Mouse (Mus musculus) hindbrain, embryonic 13.5 days (tissue): ENCODE measurements at regions not wholly inside any gene's neighbourhood (a gene's known extent, or its start where the extent isn't known, plus 50 kb on each side); places are given as distances from the start of the nearest gene placed in this dataset.

ENCODE experiments used
- ATAC-seq: fragments of 200-750 bp; cut with Nextera tagmentation; 2 replicates; pipeline ENCODE4 v1.8.0; 2017; ENCODE audit warnings: moderate TSS enrichment; ENCODE audit not compliant: low FRiP score
- H3K27ac ChIP-seq: fragments of 300-500 bp; sonication (generic); 2 replicates; pipeline ENCODE4 v1.5.1; 2015; ENCODE audit warnings: inconsistent platforms, mild to moderate bottlenecking, moderate library complexity
- H3K27me3 ChIP-seq: fragments of 300-500 bp; sonication (generic); 2 replicates; pipeline ENCODE4 v1.6.1; 2015; ENCODE audit warnings: mild to moderate bottlenecking, inconsistent platforms
- H3K36me3 ChIP-seq: fragments of 300-500 bp; sonication (generic); 2 replicates; pipeline ENCODE4 v1.6.1; 2015; ENCODE audit warnings: mild to moderate bottlenecking, inconsistent platforms
- H3K4me1 ChIP-seq: fragments of 300-500 bp; sonication (generic); replicated peaks from 2 replicates; pipeline ENCODE4 v1.6.1; 2015; ENCODE audit warnings: inconsistent platforms
- H3K4me2 ChIP-seq: fragments of 300-500 bp; sonication (generic); 2 replicates; pipeline ENCODE4 v1.6.1; 2015; ENCODE audit warnings: inconsistent platforms, mild to moderate bottlenecking, moderate library complexity
- H3K4me3 ChIP-seq: fragments of 300-500 bp; sonication (generic); 2 replicates; pipeline ENCODE4 v1.5.1; 2015; ENCODE audit warnings: mild to moderate bottlenecking, inconsistent platforms
- H3K9ac ChIP-seq: fragments of 300-500 bp; sonication (generic); 2 replicates; pipeline ENCODE4 v1.6.1; 2015; ENCODE audit warnings: mild to moderate bottlenecking, inconsistent platforms
- H3K9me3 ChIP-seq: fragments of 300-500 bp; sonication (generic); 2 replicates; pipeline ENCODE4 v1.6.1; 2016; ENCODE audit warnings: inconsistent platforms
- WGBS: fragments of 180-500 bp; shearing (Covaris S2); methylation state at CpG from one replicate; pipeline ENCODE4 v1.1.7; 2015; 5-methylcytosine and 5-hydroxymethylcytosine counted together

DNA sequence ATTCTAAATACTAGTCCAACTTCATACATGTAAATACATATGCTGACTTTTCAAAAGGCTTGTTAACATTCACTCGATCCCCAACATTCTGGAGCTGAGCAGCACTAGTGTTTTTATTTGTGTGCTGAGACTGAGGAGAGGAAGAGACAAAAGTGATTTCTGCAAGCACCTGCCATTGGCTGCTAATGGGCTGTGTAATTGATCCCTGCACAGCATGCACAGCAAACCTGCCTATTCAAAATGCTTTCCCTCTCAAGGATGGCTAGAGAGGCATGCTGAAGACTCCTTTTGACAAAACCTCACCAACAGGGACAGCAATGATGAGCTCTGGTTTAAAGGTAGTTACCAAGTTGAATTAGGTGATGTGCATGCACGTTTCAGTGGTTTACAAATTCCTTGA is 1059.4 kb upstream of the Gm10800 start:
- ATAC-seq = no peak

DNA sequence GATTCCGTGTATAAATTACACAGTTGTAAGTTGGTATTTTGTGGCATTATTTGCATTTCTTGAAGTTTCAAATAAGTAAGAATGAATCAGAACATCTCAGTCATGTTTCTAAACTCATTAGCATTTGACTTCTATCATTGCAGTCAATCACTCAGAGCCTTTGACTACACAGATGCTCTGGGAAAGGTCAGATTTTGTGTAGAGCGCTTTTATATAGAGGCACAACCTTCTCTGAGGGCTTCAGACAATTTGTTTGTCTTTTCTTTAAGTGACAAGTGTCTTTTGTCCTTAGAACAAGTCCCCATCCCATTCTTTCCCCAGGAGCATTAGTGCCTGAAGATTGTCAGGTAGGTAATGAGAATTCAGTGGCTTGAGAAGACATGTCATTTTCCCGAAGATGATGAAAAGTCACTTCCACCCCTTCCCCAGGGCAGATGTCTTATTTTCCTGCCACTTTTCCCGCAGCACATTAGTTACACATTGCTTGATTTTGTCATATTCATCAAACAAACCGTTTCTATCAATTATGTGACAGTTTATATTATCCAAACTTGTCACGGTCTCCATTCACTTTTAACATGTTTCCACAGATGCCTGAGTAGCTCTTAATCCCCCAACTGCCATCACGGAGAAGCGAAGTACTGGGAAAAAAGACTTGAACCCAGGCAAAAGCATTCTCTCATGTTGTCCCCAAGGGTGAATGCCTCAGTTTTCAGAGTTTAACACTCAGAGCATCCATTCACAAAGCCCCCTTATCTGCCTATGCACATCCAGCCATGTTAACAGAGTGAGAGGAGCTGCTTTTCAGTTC is 1035.3 kb upstream of the Gm10800 start:
- H3K9me3 ChIP-seq = no peaks in the 10 kb centered on the region
- WGBS = 30% methylated on average over 8 of the region's 8 CpGs
- no peaks in the 10 kb centered on the region for H3K36me3 ChIP-seq
- no peaks in the 10 kb centered on the region for H3K27me3 ChIP-seq
- ATAC-seq = 0 out of 2 replicates have a peak, but pooled peaks have one; percentile 36
- no peak overlapping the region for H3K4me3 ChIP-seq
- H3K4me1 ChIP-seq = no peaks in the 10 kb centered on the region
- no peak overlapping the region for H3K9ac ChIP-seq
- no peak overlapping the region for H3K27ac ChIP-seq
- H3K4me2 ChIP-seq = no peak overlapping the region

More for the DNA sequence above, 1059.4 kb upstream of the Gm10800 start:
- Histone ChIP-seq H3K9ac (no peak overlapping the region), H3K9me3 (no peaks in the 10 kb centered on the region), H3K27ac (no peak overlapping the region), H3K27me3 (no peaks in the 10 kb centered on the region), H3K36me3 (no peaks in the 10 kb centered on the region), H3K4me1 (no peaks in the 10 kb centered on the region), H3K4me3 (no peak overlapping the region), H3K4me2 (no peak overlapping the region)
- 60% methylated on average over 2 of the region's 2 CpGs for WGBS

DNA sequence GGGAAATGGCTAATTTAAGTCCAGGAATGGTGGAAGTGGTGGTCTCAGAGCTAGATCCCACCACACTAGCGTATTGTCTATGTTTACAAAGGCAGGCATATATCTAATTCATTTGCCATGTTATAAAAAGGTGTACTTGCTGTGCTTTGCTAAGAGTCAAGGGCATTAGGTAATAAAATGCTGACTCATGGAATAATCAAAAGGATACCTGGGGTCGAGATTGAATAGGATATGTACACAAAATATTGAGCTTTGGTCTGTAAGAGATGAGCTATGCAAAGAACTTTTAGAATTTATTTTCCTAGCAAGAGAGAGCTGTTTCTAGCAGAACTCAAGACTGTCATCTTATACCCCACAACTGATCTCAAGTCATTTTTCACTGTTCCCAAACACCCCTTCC is 1025.6 kb upstream of the Gm10800 start:
- Histone ChIP-seq H3K36me3 (no peaks in the 10 kb centered on the region), H3K4me3 (no peak overlapping the region), H3K4me2 (no peak overlapping the region), H3K9ac (no peak overlapping the region), H3K9me3 (no peaks in the 10 kb centered on the region), H3K27me3 (no peaks in the 10 kb centered on the region), H3K27ac (no peak overlapping the region), H3K4me1 (no peaks in the 10 kb centered on the region)
- ATAC-seq = no peak
- WGBS = 84% methylated on average over 2 of the region's 2 CpGs
